In the genomic region with DNA sequence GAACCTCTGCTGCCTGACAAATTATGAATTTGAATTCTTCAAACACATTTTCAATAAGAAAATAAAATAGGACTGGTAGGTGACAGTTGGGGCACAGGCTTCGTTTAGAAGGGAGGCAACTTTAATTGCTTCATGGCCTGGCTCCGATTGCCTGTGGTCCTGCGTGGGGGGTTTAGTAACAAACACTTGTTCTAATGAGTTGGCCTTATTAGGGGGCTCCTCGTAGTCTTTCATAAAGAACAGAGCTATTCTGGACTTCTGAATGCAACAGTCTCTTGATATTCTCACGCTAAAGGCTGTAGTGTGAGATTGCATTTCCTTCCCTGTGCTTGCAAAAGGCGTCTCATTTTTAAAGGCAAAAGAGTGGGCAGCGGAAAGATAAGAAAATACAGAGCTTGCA, we compare ENCODE assay signal across 13 mouse cellular contexts. TPM values are rescaled to one million over a fixed set of nuclear protein-coding genes. Genes with fewer than 3 reads are reported as not detected.
DNase-seq lines count a peak whose midpoint lies in the region; ATAC-seq lines count a peak whose summit lies in the region.
"Had no signal": no experiment of that assay in that cellular context is flagged by ENCODE, and none has a peak within 500 bp of the region (broad histone marks: within the 10 kb centered on the region; RNA-seq: fewer than 3 reads in every experiment).

No protein-coding gene starts in this region.

- peaks cover 35% of the 10 kb centered on the region for H3K4me1 ChIP-seq in heart, embryonic 15.5 days (replicated peaks)
- peaks cover 56% of the 10 kb centered on the region for H3K4me1 ChIP-seq in lung, embryonic 15.5 days
- H3K4me1 ChIP-seq in forebrain, embryonic 12.5 days = peaks cover 43% of the 10 kb centered on the region
- peaks cover 55% of the 10 kb centered on the region for H3K4me1 ChIP-seq in limb, embryonic 10.5 days

- no peak for ATAC-seq in heart, embryonic 15.5 days (replicated peaks; ENCODE audit: insufficient number of reproducible peaks, insufficient read depth, low FRiP score, low read depth)
- ATAC-seq in lung, embryonic 15.5 days (ENCODE audit: borderline replicate concordance, extremely low read depth, low FRiP score, low TSS enrichment) = no peak
- no peak for ATAC-seq in forebrain, embryonic 12.5 days (ENCODE audit: low FRiP score)
- ATAC-seq: intestine, embryonic 16.5 days had no signal

- H3K9me3 ChIP-seq in heart, embryonic 15.5 days (replicated peaks) = no peaks in the 10 kb centered on the region
- H3K9me3 ChIP-seq in lung, embryonic 15.5 days = no peaks in the 10 kb centered on the region
- H3K9me3 ChIP-seq in forebrain, embryonic 12.5 days = no peaks in the 10 kb centered on the region
- no peaks in the 10 kb centered on the region for H3K9me3 ChIP-seq in limb, embryonic 10.5 days (replicated peaks)

- H3K4me3 ChIP-seq in heart, embryonic 15.5 days = no peak overlapping the region
- H3K4me3 ChIP-seq in lung, embryonic 15.5 days = no peak overlapping the region
- H3K4me3 ChIP-seq in forebrain, embryonic 12.5 days (replicated peaks) = no peak overlapping the region
- no peak overlapping the region for H3K4me3 ChIP-seq in limb, embryonic 10.5 days

- WGBS in heart, embryonic 15.5 days = 59% methylated on average over 7 of the region's 7 CpGs
- WGBS in lung, embryonic 15.5 days = 61% methylated on average over 7 of the region's 7 CpGs
- 12% methylated on average over 7 of the region's 7 CpGs for WGBS in forebrain, embryonic 12.5 days
- 31% methylated on average over 7 of the region's 7 CpGs for WGBS in limb, embryonic 10.5 days

- H3K27ac ChIP-seq in heart, embryonic 15.5 days = 0 out of 2 replicates have a peak overlapping the region, but pooled peaks have one; percentile 10
- peak overlapping the region; percentile 92 for H3K27ac ChIP-seq in lung, embryonic 15.5 days
- H3K27ac ChIP-seq in forebrain, embryonic 12.5 days = peak overlapping the region; percentile 92
- peak overlapping the region; percentile 58; the same call in 1 of the 2 replicates for H3K27ac ChIP-seq in limb, embryonic 10.5 days
- H3K27ac ChIP-seq: macrophage had no signal

- H3K4me2 ChIP-seq in heart, embryonic 15.5 days = no peak overlapping the region
- no peak overlapping the region for H3K4me2 ChIP-seq in lung, embryonic 15.5 days
- H3K4me2 ChIP-seq in forebrain, embryonic 12.5 days = no peak overlapping the region

- H3K36me3 ChIP-seq in heart, embryonic 15.5 days = no peaks in the 10 kb centered on the region
- H3K36me3 ChIP-seq in lung, embryonic 15.5 days = no peaks in the 10 kb centered on the region
- no peaks in the 10 kb centered on the region for H3K36me3 ChIP-seq in forebrain, embryonic 12.5 days (replicated peaks)
- no peaks in the 10 kb centered on the region for H3K36me3 ChIP-seq in limb, embryonic 10.5 days

- no peak for DNase-seq in heart, adult 9 months (ENCODE audit: low spot score in 2 of 2)
- no peak for DNase-seq in lung, postnatal 25 days (ENCODE audit: low spot score)
- DNase-seq in limb, embryonic 10.5 days (ENCODE audit: low spot score) = no peak
- DNase-seq in adrenal gland, adult (ENCODE audit: inconsistent age in 2 of 2, low spot score in 1 of 2) = no peak
- DNase-seq: cerebellum, postnatal 14 days; thymus, postnatal 14 days had no signal

- H3K9ac ChIP-seq in heart, embryonic 15.5 days = no peak overlapping the region
- no peak overlapping the region for H3K9ac ChIP-seq in lung, embryonic 15.5 days
- no peak overlapping the region; the same call in 1 of the 2 replicates for H3K9ac ChIP-seq in forebrain, embryonic 12.5 days

- H3K27me3 ChIP-seq in heart, embryonic 15.5 days = no peaks in the 10 kb centered on the region
- no peaks in the 10 kb centered on the region for H3K27me3 ChIP-seq in lung, embryonic 15.5 days
- H3K27me3 ChIP-seq in forebrain, embryonic 12.5 days = peaks cover 58% of the 10 kb centered on the region
- H3K27me3 ChIP-seq in limb, embryonic 10.5 days (ENCODE audit: low read depth, poor library complexity, severe bottlenecking) = 0 out of 2 replicates have a peak, but pooled peaks cover 3% of the 10 kb centered on the region

RNA-seq across cellular contexts. Expression of a gene that starts 33.6 kb away (rescaled TPM):
- polyA plus RNA-seq in heart, embryonic 15.5 days (2015; fragmentation: Nextera tagmentation; extraction: Ambion mirVana) = not detected in 2 replicates
- polyA plus RNA-seq in lung, embryonic 15.5 days (2015; fragmentation: Nextera tagmentation; extraction: Ambion mirVana) = not detected in 2 replicates
- not detected in 2 replicates for polyA plus RNA-seq in forebrain, embryonic 12.5 days (2016; fragmentation: Nextera tagmentation; extraction: Ambion mirVana)
- polyA plus RNA-seq in limb, embryonic 10.5 days (2016; fragmentation: Nextera tagmentation; extraction: Ambion mirVana) = not detected in 2 replicates
- polyA plus RNA-seq: heart, embryonic 16.5 days; intestine, embryonic 16.5 days; limb, embryonic 11.5 days; macrophage had no signal

Comparison
In these comparisons a context has a peak if more than half of its experiments do, and no peak if none do; other contexts are left out.
1. H3K27ac ChIP-seq: peak in every context shown above with its lines; median percentile 92 in lung, embryonic 15.5 days; 92 in forebrain, embryonic 12.5 days; 58 in limb, embryonic 10.5 days; 10 in heart, embryonic 15.5 days.